Comparison of ENCODE assay signal across 19 mouse cellular contexts in genomic region chr8:10596353-10596752, GRCm38 (mm10).
"Had no signal": no experiment of that assay in that cellular context is flagged by ENCODE, and none has a peak within 500 bp of the region (broad histone marks: within the 10 kb centered on the region; RNA-seq: fewer than 3 reads in every experiment).

No protein-coding gene starts in this region.

- H3K4me1 ChIP-seq: midbrain, embryonic 13.5 days; midbrain, embryonic 15.5 days; neural tube, embryonic 13.5 days had no signal

- H3K9me3 ChIP-seq: megakaryocyte, embryonic 14.5 days; midbrain, embryonic 13.5 days; midbrain, embryonic 15.5 days; neural tube, embryonic 13.5 days; neural tube, embryonic 15.5 days had no signal

- H3K36me3 ChIP-seq: midbrain, embryonic 13.5 days; midbrain, embryonic 15.5 days; neural tube, embryonic 13.5 days; neural tube, embryonic 15.5 days had no signal

- H3K27ac ChIP-seq: midbrain, embryonic 13.5 days; midbrain, embryonic 15.5 days; neural tube, embryonic 13.5 days; neural tube, embryonic 15.5 days had no signal

- DNase-seq: lung, adult 18-20 months; lung, embryonic 14.5 days; lung, postnatal 10 days; lung, postnatal 4 days; retina, postnatal 1 day; right cerebral cortex, adult 18-20 months; right cerebral cortex, postnatal 25 days; right cerebral cortex, postnatal 4 days; spleen, adult 18-20 months; thymus, adult 18-20 months; thymus, postnatal 14 days; thymus, postnatal 36 days had no signal

- H3K4me3 ChIP-seq: megakaryocyte, embryonic 14.5 days; midbrain, embryonic 13.5 days; midbrain, embryonic 15.5 days; myocyte; neural tube, embryonic 13.5 days; neural tube, embryonic 15.5 days had no signal

- ATAC-seq: midbrain, embryonic 13.5 days; midbrain, embryonic 15.5 days had no signal

- H3K9ac ChIP-seq: lung, embryonic 14.5 days; midbrain, embryonic 13.5 days; midbrain, embryonic 15.5 days; neural tube, embryonic 13.5 days; neural tube, embryonic 15.5 days had no signal

- H3K4me2 ChIP-seq: lung, embryonic 14.5 days; midbrain, embryonic 11.5 days; midbrain, embryonic 13.5 days; midbrain, embryonic 15.5 days; neural tube, embryonic 13.5 days; neural tube, embryonic 15.5 days had no signal

- H3K27me3 ChIP-seq: midbrain, embryonic 13.5 days; midbrain, embryonic 15.5 days; neural tube, embryonic 13.5 days; neural tube, embryonic 15.5 days had no signal
